Comparison of ENCODE assay signal across 18 mouse cellular contexts in genomic region chr13:56766211-56766610, GRCm38 (mm10). TPM values are rescaled to one million over a fixed set of nuclear protein-coding genes. Genes with fewer than 3 reads are reported as not detected.
A peak's percentile ranks its signal among the peaks of the same experiment; 100 is the strongest.
DNase-seq lines count a peak whose midpoint lies in the region.
"Had no signal": no experiment of that assay in that cellular context is flagged by ENCODE, and none has a peak within 500 bp of the region (broad histone marks: within the 10 kb centered on the region; RNA-seq: fewer than 3 reads in every experiment).

No protein-coding gene starts in this region.

- WGBS in heart, embryonic 10.5 days: 25% methylated on average over 5 of the region's 5 CpGs
- WGBS in embryonic facial prominence, embryonic 10.5 days: 58% methylated on average over 5 of the region's 5 CpGs

- no peak overlapping the region for H3K4me3 ChIP-seq in heart, embryonic 10.5 days
- no peak overlapping the region for H3K4me3 ChIP-seq in embryonic facial prominence, embryonic 10.5 days
- H3K4me3 ChIP-seq: erythroblast, embryonic 14.5 days; midbrain, embryonic 15.5 days had no signal

- DNase-seq in heart, embryonic 10.5 days (ENCODE audit: low spot score): no peak
- DNase-seq in heart, postnatal 25 days (ENCODE audit: low spot score): no peak
- peak; percentile 22 to 38 for DNase-seq in layer of hippocampus, adult 18-20 months (ENCODE audit: low spot score in 2 of 2)
- no peak for DNase-seq in layer of hippocampus, adult 9-11 months
- peak; percentile 3 for DNase-seq in 3T3-L1 (ENCODE audit: low read depth, low spot score)
- DNase-seq in embryonic facial prominence, embryonic 10.5 days (ENCODE audit: low spot score): no peak
- no peak for DNase-seq in left cerebral cortex, postnatal 10 days (ENCODE audit: extremely low spot score in 1 of 2, low spot score in 2 of 2)
- no peak for DNase-seq in left cerebral cortex, postnatal 4 days
- DNase-seq: adrenal gland, postnatal 10 days; cerebellum, adult 9-11 months; embryo, embryonic 11 days; gastrocnemius, postnatal 36 days; kidney, adult 9 months; liver, embryonic 13.5 days; right cerebral cortex, postnatal 14 days; thymus, postnatal 4 days had no signal

- no peaks in the 10 kb centered on the region for H3K36me3 ChIP-seq in heart, embryonic 10.5 days
- no peaks in the 10 kb centered on the region for H3K36me3 ChIP-seq in embryonic facial prominence, embryonic 10.5 days (replicated peaks)
- H3K36me3 ChIP-seq: liver, embryonic 13.5 days; midbrain, embryonic 15.5 days had no signal

- H3K9me3 ChIP-seq in heart, embryonic 10.5 days: no peaks in the 10 kb centered on the region
- no peaks in the 10 kb centered on the region for H3K9me3 ChIP-seq in embryonic facial prominence, embryonic 10.5 days
- H3K9me3 ChIP-seq: liver, embryonic 13.5 days; midbrain, embryonic 15.5 days had no signal

- intact Hi-C loops in heart, postnatal 25 days (cut with DNase I): no loop called here
- intact Hi-C loops in left cerebral cortex, postnatal 10 days (cut with DNase I): no loop called here
- intact Hi-C loops in left cerebral cortex, postnatal 4 days (cut with DNase I): no loop called here

- H3K27me3 ChIP-seq in heart, embryonic 10.5 days (ENCODE audit: insufficient read depth, poor library complexity, severe bottlenecking): peaks cover 34% of the 10 kb centered on the region
- H3K27me3 ChIP-seq in embryonic facial prominence, embryonic 10.5 days (replicated peaks; ENCODE audit: low read depth, poor library complexity, severe bottlenecking): peaks cover 26% of the 10 kb centered on the region

- peak overlapping the region; percentile 79 for H3K27ac ChIP-seq in heart, embryonic 10.5 days
- peak overlapping the region; percentile 73 for H3K27ac ChIP-seq in embryonic facial prominence, embryonic 10.5 days (replicated peaks)
- H3K27ac ChIP-seq: liver, embryonic 13.5 days; midbrain, embryonic 15.5 days had no signal

- H3K4me1 ChIP-seq in heart, embryonic 10.5 days: peaks cover 50% of the 10 kb centered on the region
- peaks cover 54% of the 10 kb centered on the region for H3K4me1 ChIP-seq in embryonic facial prominence, embryonic 10.5 days
- H3K4me1 ChIP-seq: liver, embryonic 13.5 days had no signal

RNA-seq across cellular contexts. Expression of gene Gm45623, which starts 12.6 kb away (rescaled TPM):
- 0.49 and 0.67 TPM in 2 replicates for polyA plus RNA-seq in heart, embryonic 10.5 days (2016; fragmentation: Nextera tagmentation; extraction: Ambion mirVana)
- not detected for total RNA-seq in heart, postnatal 25 days (2021)
- total RNA-seq in layer of hippocampus, adult 18-20 months (2021): 1 to 10 TPM; 1.3 to 1.5 TPM
- polyA plus RNA-seq in embryonic facial prominence, embryonic 10.5 days (2016; fragmentation: Nextera tagmentation; extraction: Ambion mirVana): 0.24 and 0.26 TPM in 2 replicates
- total RNA-seq in left cerebral cortex, postnatal 10 days (2021): 10 to 100 TPM in 1 of 2 experiments, 1 to 10 TPM in 1; 6.9 to 13.1 TPM
- total RNA-seq in left cerebral cortex, postnatal 4 days (2021): 1 to 10 TPM; 2.4 to 2.9 TPM
- total RNA-seq: gastrocnemius, postnatal 36 days had no signal
- polyA plus RNA-seq: erythroblast, embryonic 14.5 days; liver, embryonic 13.5 days had no signal

Comparison
In these comparisons a context has a peak if more than half of its experiments do, and no peak if none do; other contexts are left out.
1. DNase-seq: peak in layer of hippocampus, adult 18-20 months (2 of 2) and 3T3-L1 (single experiment); none in heart, embryonic 10.5 days (single experiment), heart, postnatal 25 days (single experiment), layer of hippocampus, adult 9-11 months (single experiment), embryonic facial prominence, embryonic 10.5 days (single experiment), left cerebral cortex, postnatal 10 days (0 of 2) and left cerebral cortex, postnatal 4 days (single experiment).